Mouse (Mus musculus) activated CD4-positive, CD25-positive, alpha-beta regulatory T cell, adult 4 months (primary cell): ENCODE data around the gene Grip1. TPM values are rescaled to one million over a fixed set of nuclear protein-coding genes. Genes with fewer than 3 reads are reported as not detected.

Experiments used
- ATAC-seq: one replicate; pipeline ENCODE4 v1.8.0; 2017
- polyA plus RNA-seq, 2 experiments: library from polyadenylated mRNA; unstranded; fragments of 100-300 nt; shearing (Covaris generic); gene quantifications; one replicate each; pipeline ENCODE4 v1.2.1; 2017

Grip1 gene
- polyA plus RNA-seq, 2 experiments from 2014 or later = 0.16 TPM; not detected in 1

GRCm38 (mm10) chr10:119670456-119670855 is 216.8 kb downstream of the Grip1 start:
- no peak for ATAC-seq

GRCm38 (mm10) chr10:119684377-119684826 is 230.8 kb downstream of the Grip1 start:
- ATAC-seq = no peak

DNA sequence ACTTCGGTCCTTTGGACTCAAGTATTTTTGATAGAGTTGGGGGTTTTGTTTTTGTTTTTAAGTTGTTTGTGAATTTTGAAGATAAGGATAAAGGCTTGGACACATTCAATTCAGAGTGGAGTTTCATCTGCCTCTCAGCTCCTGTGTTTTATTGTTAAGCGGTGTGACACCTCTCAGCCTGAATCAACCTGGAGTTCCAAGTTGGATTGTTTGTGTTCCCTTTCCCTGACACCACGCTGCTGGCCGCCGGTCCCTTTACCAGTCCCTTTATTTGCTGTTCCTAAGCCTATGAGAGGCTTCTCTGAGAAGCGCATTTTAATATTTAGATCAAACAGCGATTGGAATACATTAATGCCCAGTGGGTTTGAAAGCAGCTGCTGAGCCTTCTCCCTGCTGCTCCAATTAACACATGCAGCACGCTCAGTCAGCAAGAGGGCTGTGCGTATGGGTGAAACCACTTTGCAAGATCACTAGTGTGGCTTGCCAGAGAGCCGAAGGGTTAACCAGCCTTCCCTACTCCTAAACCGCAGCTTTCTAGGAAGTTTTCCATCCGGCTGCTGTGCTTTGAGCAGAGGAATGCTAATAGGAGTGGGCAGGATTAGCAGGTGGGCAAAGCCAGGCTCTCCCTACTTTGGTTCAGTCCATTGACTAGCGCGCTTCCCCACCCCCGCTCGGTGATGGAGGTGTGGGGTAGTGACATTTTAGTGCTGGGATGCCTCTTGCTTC is 237.9 kb downstream of the Grip1 start:
- no peak for ATAC-seq

DNA sequence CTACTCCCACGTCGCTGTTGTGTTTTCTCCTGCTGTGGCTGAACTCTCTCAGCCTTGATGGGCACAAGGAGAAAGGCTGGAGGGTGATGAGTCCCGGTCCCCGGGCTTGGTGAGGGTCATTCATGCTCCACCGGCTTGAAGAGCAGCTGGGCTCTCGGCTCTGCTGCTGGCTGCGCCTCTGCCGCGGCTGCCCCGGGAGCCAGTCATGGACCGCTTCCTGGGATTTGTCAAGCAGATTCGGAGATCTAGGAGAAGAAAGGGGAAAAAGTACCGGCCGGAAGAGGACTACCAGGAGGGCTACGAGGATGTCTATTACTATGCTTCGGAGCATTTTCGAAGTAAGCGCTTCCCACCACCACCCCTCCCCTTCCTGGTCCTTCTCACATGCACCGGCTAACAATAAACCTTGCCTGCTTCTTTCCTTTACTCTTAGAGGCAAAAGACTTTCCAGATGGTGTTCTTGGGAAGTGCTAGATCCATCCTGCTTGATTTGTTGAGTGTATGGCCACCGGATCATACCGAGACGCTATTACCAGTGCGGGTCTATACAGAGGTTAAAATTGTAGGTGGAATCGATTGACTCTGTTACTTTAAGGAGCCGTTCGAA is 238.8 kb downstream of the Grip1 start:
- no peak for ATAC-seq

GRCm38 (mm10) chr10:119693400-119693799 is 239.8 kb downstream of the Grip1 start:
- no peak for ATAC-seq

GRCm38 (mm10) chr10:119697257-119697798 is 243.7 kb downstream of the Grip1 start:
- ATAC-seq = no peak

DNA sequence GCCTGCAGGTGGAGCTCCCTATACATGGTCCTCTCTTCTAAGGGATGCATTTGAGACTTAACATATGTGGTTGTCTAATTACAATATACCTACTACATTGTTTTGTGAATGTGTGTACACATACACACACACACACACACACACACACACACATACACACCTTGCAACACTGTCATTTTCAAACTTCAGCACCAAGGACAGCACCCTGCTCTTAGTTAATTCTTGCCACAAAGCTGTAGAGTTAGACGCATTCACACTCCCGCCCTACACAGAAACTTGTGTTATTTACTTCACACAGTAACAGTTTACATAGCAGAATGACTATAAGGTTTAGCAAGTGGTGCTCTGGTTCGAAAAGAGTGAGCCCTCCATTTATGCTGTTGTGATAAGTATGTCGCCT is 251.7 kb downstream of the Grip1 start:
- no peak for ATAC-seq

- no peak for ATAC-seq
These were observed 252.7 kb downstream of the Grip1 start for GRCm38 (mm10) chr10:119706281-119706680.

- ATAC-seq = no peak
These were observed 253.4 kb downstream of the Grip1 start for GRCm38 (mm10) chr10:119706983-119707382.

- ATAC-seq = no peak
These were observed 268.3 kb downstream of the Grip1 start for GRCm38 (mm10) chr10:119721887-119722286.

DNA sequence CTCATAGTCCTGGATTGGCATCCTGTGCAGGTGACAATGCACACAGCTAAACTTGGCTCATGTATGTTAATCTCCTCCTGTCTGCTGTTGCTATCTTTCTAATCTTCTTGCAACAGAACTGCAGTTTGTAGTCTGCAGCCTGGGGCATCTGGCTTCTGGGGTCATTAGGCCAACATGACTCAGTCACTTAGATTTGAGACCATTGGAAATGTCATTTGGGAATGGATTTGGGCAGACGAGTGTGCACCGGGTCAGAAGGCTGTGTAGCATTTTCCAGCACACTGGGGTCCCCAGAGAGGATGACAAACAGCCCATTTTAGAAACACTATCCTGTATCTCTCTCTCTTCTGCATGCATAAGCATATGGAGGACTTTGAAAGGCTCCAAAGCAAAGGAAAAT is 268.8 kb downstream of the Grip1 start:
- no peak for ATAC-seq

- no peak for ATAC-seq
These were observed 270.0 kb downstream of the Grip1 start for GRCm38 (mm10) chr10:119723671-119724070.

- ATAC-seq = no peak
These were observed 271.7 kb downstream of the Grip1 start for GRCm38 (mm10) chr10:119725363-119725762.

GRCm38 (mm10) chr10:119725966-119726365 is 272.3 kb downstream of the Grip1 start:
- ATAC-seq = no peak

DNA sequence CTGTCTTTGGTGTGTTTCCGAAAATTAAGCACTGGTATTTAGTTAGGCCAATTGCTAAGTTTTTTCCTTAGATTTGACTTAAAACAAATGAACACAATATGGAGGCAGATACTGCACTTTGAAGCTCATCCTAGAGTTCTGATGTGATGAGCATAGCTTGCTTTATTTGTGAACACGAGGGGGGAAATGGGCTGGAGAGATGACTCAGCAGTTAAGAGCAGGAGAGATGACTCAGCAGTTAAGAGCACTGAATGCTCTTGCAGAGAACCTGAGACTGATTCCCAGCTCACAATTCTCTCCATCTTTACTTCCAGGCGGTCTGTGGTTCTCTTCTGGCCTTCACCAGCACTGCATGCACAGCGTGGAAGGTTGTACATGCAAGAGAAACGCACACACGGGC is 273.3 kb downstream of the Grip1 start:
- ATAC-seq = no peak

GRCm38 (mm10) chr10:119730206-119730605 is 276.6 kb downstream of the Grip1 start:
- ATAC-seq = no peak

- ATAC-seq = no peak
These were observed 281.7 kb downstream of the Grip1 start for GRCm38 (mm10) chr10:119735011-119735992.

- no peak for ATAC-seq
These were observed 285.8 kb downstream of the Grip1 start for GRCm38 (mm10) chr10:119739466-119739865.

DNA sequence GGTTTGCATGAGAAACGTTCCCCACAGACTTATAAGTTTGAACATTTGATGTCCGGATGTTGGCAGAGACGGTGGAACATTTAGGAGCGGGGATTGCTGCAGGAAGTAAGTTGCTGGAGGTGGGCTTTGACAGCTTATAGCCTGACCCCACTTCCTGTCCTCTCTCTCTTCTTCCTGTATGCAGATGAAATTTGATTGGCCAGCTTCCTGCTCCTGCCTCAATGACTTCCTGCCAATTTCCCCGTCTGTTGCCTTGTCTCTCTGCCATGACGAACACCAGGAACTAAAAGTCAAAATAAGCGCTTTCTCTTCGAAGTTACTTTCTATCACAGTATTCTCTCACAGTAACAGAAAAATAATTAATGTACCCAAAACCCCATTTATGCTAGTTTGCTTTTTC is 289.1 kb downstream of the Grip1 start:
- ATAC-seq = no peak

GRCm38 (mm10) chr10:119752361-119752798 is 298.8 kb downstream of the Grip1 start:
- no peak for ATAC-seq

- no peak for ATAC-seq
These were observed 302.6 kb downstream of the Grip1 start for GRCm38 (mm10) chr10:119756271-119756670.

DNA sequence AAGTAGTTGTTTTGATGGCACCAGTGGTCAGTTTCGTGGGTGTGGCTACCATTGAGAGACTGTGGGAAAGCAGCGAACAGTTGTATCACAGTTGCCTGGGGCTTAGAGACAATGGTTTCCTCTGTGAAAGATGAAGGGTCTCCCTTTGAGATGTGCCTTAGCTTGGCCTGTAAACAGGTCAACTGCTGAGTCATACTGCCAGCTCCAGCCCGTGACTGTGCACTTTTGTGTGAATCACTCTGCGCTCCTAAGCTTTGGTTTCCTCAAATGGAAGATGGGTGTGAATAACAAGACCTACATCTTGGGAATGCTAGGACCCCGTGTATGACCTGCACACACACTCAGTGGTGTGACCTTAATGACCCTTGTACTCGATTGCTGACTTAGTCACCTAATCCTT is 303.6 kb downstream of the Grip1 start:
- ATAC-seq = no peak
